Mouse (Mus musculus) right cerebral cortex, postnatal 4 days (tissue): ENCODE data around the gene Prdm11.

Experiments used
- DNase-seq: peaks from one replicate; pipeline ENCODE4 v3.0.0-alpha.2; 2022

Gene Prdm11

DNA sequence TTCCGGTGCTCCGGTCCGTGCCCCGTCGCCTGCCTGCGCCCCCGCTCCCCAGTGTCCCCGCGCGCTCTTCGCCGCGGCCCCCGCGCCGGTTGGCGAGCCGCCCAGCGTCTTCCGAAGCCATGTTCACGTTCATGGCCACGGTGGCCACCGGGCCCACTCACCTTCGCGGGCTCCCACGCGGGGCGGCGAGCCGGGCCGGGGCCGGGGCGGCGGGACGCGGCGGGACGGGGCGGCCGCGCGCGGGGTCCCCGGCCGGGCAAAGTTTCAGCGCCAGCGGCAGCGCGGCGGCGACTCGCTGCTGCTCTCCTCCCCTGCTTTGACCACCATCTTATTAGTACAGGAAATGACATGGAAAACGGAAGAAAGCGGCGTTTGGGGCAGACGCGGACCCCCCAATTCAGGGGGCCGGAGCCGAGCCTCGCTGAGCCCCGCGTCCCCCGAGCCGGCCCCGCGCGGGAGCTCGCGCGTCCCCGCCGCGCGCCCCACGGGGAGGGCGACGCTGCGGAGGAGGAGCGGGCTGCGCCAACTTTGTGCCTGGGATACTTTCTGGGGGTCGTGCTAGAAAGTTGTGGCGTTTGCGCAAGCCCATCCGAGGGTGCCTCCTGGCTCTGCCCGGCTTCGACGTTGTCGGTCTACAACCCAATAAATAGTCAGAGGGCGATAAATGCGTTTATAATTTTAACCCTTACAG lies at the start of gene Prdm11:
Gene Prdm11 (minus strand): TSS at position 350 of the 691 bp plus-strand sequence.
- DNase-seq, result peak; percentile 38

DNA sequence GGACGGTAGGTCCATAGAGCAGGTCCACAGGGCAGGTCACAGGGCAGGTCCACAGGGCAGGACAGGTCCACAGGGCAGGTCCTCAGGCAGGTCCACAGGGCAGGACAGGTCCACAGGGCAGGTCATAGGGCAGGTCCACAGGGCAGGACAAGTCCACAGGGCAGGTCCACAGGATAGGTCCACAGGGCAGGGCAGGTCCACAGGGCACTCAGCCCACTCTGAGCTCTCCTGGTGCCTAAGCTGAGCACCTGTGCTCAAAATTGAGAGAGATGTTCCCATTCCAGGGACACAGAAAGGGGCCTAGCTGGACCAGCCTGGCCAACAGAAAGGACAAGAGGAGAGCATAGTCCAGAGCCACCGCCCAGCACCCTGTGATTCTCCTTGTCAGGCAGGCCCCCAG lies 46.4 kb upstream of the Prdm11 start:
- DNase-seq, result no peak

DNA sequence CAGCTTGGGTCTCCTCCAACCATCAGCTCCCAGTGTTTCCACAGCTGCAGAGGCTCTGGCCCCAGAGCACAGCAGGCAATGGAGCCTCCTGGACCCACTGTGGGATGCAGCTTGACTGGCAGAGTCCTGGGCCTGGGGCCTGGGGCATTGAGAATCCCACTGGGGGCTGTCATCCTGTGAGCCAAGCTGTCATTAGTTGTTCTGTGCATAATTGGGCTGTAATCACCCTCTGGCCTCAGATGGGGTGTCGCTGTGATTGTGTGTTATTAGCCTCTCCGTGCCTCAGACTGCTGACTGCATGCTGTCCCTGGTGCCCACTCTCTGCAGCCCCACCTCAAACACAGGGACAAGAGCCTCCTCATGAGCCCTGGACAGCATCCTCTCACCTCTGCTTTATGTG lies 45.7 kb upstream of the Prdm11 start:
- no peak for DNase-seq

DNA sequence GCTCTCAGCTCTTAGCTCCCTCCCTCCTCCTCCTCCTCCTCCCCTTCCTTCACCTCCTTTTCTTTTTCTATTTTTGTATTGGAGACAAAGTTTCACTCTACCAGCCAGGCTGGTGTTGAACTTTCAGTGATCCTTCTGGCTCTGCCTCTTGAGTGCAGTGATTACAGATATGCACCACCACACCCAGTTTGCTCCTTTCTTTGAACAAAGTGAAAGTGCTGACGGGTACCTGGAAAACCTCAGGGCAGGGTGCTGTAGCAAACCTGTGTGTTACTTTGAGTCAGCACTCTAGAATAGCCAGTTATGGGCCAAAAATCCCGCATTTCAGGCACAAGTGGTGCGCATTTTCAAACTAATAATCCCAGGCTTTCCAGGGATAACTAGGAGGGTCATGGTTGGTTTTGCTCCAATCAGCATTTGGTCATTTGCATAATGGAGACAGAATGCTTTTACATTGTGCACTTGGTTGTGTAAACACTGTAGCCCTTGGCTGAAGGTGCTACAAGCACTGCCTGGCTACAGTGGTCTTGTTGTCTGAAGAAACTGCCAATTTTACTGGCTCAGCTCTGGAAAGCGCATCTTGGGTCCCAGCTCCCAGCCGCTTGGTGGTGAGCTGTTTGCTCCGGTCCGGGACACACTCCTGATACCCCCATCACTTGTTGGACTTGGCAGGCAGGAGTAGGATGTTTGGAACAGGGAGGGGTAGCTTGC lies 43.6 kb upstream of the Prdm11 start:
- DNase-seq, result no peak

DNA sequence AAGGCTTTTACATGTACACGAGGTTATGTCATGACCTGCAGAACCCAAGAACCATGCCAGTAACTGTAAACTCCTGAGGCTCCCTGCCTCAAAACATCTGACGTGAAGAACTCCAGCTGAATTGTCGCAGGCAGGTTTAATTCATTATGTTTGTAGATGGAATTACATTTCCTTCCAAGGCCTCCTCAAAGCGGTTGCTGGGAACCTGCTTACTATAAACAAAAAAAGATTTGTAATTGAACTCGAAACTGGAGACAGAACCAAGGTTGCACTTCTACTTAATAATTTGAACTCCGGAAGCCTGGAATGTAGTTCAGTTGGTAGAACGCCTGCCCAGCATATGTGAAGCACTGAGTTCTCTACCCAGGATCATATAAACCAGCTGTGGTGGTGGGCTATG lies 42.0 kb upstream of the Prdm11 start:
- no peak for DNase-seq

DNA sequence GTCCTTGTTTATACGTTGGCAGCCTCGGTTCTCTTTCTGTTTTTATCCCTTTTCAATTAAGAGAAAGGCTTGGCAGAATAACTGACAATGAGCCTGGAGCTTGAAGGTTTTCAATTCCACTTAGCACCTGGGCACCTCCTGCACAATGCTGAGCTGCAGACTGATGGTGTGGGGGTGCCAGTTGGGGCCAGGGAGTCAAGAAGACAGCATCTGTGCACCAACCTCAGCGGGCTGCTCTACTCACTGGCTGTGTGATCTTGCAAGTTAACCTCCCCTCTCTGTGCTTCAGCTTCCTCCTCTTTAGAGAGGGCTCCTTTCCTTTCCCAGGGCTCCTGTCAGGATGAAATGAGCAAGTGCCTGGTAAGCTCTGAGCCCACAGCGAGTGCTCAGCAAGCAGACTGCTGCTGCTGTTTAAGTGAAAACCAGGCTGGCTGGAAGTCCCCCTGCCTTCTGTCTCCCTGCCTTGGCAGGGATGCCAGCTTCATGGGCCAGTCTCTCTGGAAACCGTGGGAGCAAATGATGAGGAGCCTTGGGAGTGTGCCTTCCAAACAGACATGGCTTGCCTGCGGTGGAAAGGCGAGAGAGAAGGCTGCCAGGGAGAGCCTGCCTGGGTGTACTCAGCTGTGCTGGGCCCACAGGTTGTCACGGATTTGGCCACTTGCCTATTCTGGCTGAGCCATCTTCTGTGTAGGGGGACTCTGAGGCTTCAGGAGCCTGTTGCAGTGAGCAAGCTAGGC lies 39.5 kb upstream of the Prdm11 start:
- peak; percentile 46 for DNase-seq

DNA sequence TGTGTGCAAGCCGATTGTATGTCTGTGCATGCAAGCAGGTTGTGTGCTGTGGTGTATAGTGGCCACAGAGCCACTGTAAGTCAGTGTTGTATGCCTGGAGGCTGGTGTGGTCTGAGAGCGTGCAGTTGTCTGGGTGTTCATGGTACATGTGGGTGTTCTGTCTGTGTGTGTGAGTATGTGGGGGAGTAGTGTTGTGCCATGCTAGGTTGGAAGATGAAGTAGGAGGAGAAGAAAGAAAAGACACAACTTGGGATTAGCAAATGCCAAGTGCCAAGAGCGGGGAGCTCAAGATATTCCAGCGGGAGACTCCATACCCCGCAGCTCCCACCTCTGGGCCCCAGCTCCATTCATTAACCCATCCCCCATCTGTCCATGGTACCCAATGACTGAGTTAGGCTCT lies 38.5 kb upstream of the Prdm11 start:
- no peak for DNase-seq

DNA sequence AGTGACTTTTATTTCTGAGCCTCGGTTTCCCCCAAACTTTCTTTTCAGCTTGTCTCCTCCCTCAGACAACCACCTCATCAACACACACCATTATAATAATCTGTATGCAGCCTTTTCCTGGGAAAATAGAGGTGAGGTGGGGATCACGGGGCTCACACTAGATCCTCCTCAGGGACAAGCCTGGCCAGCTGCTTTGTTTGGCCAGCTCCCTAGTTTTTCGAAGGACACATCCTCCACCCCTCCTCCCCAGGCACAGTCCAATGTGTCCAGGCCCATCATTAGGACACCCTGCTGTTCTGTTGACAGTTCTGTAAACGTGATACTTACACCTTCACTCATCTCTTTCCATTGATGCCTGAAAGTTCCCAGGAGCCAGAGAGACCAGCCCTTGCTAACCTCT lies 37.4 kb upstream of the Prdm11 start:
- no peak for DNase-seq

DNA sequence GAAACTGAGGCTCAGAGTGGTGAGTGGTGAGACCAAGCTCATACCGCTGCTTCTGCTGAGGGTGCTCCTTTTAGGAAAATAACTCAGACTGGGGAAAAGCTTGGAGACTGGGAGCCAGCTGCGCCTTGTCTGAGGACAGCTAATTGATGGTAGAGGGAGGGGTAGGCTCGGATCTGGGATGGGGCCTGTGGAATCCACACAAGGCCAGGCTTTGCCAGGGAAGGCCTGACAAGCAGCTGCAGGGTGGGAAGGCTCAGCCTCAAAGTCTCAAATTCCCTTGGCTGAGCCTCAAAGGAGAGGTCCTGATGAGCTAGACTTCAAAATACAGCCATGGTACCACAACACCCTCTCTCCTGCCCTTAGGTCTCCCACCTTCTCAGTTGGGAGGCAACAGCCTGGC lies 36.9 kb upstream of the Prdm11 start:
- DNase-seq, result no peak

DNA sequence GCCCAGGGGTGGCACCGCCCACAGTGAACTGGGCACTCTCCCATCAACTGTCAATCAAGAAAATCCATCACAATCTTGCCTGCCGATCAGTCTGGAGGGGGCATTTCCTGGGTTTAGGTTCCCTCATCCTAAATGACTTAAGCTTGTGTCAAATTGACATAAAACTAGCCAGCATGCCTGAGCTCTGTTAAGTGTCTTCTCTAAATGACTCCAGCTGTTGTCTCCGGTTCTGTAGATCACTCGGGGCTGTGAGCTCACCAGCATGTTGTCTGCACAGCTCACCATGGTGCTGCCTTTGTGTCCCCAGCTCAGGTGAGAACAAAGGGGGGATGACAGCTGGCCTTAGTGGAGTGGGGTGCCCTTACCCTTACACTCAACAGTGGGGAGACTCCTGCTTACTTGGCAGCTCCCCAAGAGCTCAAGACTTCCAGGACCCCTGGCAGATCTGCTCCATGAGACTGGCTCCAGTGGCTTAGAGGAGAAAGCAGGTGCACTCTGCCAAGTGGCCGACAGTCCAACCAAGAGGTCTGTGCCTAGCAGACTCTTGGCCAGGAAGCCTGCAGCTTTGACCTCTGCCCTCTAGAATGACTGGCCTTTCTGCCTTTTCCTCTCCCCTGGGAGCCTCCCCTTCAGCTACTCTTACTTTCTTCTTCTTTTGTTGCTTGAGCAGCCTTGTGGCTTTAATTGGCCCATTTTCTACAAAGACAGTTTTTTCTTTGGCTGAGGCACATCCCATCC lies 35.1 kb upstream of the Prdm11 start:
- DNase-seq, result no peak

DNA sequence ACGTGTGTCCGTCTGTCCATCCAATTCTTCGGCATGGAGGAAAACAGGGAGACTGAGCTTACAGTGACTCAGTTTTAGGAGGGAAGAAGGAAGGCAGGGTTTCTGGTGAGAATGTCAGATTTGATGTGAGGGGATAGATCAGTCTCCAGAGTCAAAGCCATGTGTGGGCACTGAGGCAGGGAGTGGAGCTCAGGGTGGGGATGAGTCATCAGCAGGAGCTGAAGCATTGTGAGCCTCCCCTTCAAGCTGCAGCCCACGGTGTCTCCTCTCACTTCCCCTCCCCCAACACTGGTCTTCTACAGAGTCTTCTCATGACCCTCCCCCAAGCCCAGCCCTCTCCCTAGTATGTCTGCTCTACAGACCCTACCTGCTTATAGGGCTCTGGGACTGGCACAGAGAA lies 33.4 kb upstream of the Prdm11 start:
- DNase-seq, result no peak

DNA sequence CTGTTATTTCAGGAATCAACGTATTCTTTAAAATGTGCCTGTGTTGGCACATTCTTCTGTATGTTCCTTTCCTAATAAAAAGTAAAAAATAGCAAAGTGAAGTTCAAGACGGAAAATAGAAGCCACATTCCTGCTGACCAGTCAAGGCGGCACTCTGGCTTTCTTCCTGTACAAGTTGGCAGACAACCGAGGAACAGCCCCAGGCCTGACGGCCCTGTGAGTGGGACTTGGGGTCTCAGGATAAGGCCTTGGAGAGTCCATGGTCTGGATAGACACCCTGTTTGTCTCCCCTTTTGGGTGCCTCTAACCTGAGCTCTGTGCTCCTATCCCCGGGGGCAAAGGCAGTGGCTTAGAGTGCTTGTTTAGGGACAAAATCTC lies 30.6 kb upstream of the Prdm11 start:
- DNase-seq, result no peak

DNA sequence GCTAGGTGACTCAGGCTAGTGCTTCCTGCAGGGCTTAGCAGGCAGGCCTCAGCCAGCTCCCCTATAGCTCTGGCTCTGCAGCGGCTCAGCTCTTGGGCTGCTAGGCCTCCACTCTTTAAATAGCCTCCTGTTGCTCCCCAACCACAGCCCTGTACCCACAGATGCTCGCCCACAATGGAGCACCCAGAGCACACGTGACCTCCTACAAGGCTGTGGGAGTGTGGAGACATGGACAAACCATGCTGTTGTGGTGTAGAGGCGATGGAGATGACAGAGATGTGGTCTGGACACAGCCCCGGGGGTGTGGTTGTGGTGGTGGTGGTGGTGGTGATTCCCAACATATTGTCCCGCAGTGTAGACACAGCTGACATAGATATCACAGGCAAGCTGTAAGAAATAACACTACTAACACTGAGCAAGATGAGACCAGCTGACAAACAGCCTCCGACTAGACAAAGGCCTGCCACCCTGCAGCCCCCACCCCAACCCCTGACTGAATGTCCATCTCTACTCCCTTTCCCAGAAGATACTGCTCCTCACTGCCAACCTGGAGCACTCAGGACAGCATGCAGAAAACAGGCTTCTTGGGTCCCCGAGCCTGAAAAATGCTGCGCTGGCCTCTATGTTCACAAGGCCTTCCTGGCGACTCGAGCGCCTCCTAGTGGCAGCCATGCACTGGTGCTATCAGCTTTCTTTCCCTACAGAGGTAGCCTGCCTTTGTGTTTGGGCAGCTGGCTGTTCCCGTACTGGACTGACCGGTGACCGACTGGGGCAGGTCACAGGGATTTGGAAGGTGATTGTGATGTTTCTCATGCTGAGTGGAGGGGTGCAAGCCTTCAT lies 30.0 kb upstream of the Prdm11 start:
- DNase-seq, result peak; percentile 81

DNA sequence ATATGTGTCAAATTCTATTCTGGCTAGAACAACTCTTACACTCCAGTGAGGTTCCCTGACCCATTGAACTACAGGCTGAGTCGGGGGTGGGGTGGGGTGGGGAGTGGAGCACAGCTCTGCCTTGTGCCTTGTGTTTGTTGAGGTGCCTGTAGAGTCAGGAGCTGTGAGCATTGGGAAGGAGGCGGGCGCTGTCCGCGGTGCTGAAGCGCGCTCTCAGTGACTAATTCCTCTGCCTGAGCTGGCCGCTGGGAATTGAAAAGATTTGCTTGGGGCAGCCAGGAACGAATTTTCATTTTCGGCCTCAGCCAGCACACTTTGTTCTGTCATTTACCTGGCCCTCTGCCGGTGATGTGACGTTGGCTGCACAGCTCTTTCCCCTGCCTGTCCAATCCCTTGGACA lies 25.7 kb upstream of the Prdm11 start:
- DNase-seq, result peak; percentile 63

DNA sequence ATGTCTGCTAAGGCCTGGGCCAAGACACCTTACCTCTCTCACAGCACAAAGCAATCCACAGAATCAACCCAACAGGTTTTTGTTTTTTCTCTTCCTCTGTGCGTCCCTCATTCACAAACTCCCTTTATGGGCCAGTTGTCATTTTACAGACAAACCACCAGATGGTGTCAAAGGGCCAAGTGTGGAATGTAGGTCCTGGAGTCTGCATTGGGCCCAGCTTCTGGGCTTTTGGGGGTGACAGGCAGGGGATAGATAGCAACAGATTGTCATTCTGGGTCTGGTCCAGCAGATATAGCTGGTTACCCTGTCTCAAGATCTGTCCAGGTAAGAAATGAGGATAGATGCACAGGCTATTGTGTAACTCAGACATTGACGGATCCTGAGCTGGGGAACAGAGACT lies 23.0 kb upstream of the Prdm11 start:
- DNase-seq, result peak; percentile 39

DNA sequence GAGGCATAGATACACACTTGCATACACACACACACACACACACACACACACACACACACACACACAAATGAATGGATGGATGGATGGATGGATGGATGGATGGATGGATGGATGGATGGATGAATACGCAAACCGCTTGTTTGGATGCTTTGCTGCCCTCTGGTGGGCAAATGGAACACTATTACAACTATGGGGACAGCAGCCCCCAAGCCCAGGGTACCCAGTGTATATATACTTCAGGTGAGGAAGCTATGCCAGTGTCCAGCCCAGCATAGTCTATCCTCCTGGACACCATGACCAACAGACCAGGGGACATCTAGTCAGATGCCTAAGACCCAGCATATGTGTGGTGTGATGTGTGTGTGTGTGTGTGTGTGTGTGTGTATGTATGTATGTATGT lies 17.4 kb upstream of the Prdm11 start:
- peak; percentile 78 for DNase-seq

DNA sequence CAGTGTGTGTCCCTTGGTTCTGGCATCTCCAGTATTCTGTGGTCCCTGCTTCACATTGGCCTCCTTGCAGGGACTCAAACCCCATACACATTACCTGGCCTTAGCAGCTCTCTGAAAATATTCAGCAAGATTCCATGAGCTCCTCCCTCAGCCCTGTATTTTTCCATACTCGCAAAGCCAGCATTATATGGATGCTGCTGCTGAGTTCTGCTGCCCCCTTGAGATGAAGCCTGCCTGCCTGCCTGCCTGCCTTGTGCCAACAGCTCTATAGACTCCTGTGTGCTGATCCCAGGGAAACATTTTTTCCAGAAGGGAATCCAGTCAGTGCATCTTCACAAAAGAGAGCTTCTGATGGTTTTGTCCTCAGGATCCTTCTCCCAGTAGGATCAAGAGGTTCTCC lies 5.9 kb upstream of the Prdm11 start:
- no peak for DNase-seq

DNA sequence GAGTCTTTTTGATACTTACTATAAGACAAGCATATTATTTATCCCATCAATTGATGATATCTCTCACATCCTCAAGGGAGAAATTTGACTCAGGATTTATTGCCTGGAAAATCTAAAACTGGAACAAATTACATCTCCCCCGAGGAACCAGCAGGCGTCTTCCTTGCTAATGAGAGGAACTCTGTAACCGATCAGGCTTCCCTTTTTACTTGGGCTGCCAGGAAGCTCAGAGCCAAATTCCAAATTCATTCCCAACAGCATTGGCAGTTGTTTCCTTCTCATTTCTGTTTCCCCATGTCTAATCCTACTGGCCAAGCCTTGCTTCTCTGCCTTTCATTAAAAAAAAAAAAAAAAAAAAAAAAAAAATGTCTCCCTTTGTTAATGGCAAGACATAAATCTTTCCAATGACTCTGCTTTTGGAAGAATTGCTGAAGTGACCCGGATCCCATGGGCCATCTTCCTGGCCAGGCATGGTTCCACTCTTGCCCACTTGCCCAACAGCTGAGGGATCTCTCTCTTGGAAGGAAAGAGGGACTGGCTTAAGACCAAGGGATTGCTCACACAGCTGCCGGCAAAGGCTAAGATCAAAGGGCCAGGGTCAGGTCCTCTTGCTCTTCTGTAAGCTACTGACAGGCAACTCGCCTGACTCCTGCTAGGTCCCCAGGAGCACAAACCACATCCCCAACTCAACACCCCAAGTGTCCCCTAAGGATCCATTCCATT lies 2.8 kb upstream of the Prdm11 start:
- no peak for DNase-seq

DNA sequence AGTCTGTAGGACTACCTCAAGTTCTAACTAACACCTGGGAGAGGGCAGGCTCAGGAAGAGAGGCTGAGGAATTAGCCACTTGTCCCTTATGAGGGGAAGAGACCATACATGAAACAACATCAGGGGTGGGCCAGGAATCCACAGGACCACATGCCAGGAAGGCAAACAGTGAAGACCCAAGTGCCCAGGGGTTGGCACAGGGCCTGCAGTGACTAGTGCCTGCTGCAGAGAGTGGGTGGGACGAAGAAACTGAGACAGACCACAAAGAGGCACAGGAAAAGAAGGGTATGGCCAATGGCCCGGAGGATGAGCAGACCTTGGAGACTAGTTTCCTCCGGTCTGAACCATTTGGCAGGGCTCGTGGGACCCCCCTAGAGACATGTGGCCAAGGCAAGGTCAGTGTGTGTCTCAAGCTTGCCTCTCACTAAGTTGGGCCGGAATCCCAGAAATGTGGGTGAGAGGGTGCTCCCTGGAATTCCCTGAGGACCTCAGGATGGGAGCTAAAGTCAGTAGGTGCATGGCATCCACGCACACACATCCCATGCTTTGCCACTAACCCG lies 1.6 kb upstream of the Prdm11 start:
- DNase-seq, result no peak

DNA sequence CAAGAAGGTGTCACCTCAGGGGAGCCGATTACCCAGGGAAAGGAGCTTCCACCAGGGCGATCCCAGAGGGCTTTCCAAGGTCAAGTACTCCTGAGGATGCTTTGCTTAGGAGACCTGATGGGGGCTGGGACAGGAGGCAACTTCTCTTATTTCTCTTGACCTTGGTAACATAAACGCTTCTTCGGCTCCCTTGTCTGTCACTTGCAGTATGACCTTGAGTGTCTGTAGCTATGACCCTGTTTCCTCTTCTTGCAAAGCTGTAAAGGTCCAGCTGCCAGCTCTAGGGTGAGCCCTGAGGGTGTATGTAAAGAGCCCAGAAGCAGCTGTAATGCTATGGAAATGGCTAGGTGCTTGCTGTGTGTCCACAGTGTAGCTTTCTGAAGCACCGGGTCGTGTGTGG lies 1.1 kb upstream of the Prdm11 start:
- no peak for DNase-seq

DNA sequence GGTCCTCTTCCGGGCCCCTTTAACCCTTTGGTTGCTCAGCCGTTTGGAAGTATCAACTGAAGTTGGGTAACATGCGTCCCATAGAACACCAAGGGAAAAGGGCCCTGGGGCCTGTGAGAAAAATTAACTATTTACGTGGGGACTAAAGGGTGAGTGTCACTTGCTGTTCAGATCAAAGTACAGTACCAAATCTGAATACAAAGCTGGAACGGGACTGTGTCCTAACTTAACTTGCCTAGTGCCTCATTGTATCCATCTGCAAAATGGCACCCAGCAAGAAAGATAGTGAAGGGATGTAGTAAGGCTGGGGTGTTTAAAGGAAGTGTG lies 505 bp upstream of the Prdm11 start:
- DNase-seq, result no peak
